Mouse (Mus musculus) erythroblast, embryonic 14.5 days (primary cell): ENCODE data around the gene Sox5.

Experiments
- GATA1 ChIP-seq: IDR thresholded peaks from 2 replicates; pipeline ENCODE4 v1.6.1; 2012; ENCODE audit warnings: low read length, inconsistent platforms, mixed read lengths
- TAL1 ChIP-seq: IDR thresholded peaks from 3 replicates; pipeline ENCODE4 v1.6.1; 2012; ENCODE audit warnings: low read length, inconsistent platforms, mixed read lengths

DNA sequence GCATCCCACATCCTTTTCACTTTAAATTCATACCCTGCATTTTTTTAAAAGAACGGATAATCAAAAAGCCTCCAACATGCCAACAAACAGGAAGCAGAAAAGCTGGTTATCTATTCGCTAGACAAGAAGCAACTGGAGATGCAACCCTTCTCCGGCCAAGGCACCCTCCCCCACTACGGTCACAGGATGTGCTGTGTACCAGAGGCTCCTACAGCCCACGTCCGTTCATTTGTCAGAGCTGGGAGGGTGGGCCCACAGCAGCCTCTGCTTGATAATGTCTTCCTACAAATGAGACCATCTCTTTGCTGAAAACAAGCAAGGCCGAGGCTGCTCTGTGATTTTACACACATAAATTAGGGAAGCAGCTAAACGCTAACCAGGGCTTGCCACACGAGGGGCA lies 69.9 kb downstream of the Sox5 start:
- TF ChIP-seq GATA1: no peak
- TF ChIP-seq TAL1: no peak
